ENCODE assay signal across 13 mouse cellular contexts in the genomic region with DNA sequence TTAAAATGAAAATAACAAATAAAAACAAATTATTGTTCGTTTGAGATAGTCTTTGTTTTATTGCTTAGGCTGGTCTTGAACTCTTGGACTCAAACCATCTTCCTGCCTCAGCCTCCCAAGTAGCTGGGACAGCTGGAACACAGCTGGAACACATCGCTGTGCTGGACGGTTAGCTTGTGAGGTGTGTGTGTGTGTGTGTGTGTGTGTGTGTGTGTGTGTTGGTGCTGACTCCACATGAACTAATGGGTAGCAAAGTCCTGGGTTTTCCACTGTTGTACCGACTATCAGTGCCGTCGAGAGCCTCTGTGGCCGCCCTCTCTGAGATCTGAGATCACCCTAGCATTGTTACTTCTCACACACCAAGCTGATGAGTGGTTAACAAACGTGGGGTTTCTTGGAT. TPM values are rescaled to one million over a fixed set of nuclear protein-coding genes. Genes with fewer than 3 reads are reported as not detected.
"Had no signal": no experiment of that assay in that cellular context is flagged by ENCODE, and none has a peak within 500 bp of the region (broad histone marks: within the 10 kb centered on the region; RNA-seq: fewer than 3 reads in every experiment).

No protein-coding gene starts in this region.

- H3K4me3 ChIP-seq: layer of hippocampus, adult 2 months; limb, embryonic 13.5 days; liver, embryonic 15.5 days; lung, embryonic 15.5 days; myocyte; neural tube, embryonic 15.5 days had no signal

- H3K36me3 ChIP-seq: limb, embryonic 13.5 days; liver, embryonic 15.5 days; lung, embryonic 15.5 days; neural tube, embryonic 15.5 days had no signal

- H3K9me3 ChIP-seq: limb, embryonic 13.5 days; liver, embryonic 15.5 days; lung, embryonic 15.5 days; neural tube, embryonic 15.5 days had no signal

- H3K27ac ChIP-seq: kidney, postnatal 0 days; layer of hippocampus, adult 2 months; limb, embryonic 13.5 days; liver, embryonic 15.5 days; lung, embryonic 15.5 days; neural tube, embryonic 15.5 days had no signal

- H3K4me2 ChIP-seq: limb, embryonic 13.5 days; liver, embryonic 11.5 days; liver, embryonic 15.5 days; lung, embryonic 15.5 days; neural tube, embryonic 15.5 days had no signal

- H3K27me3 ChIP-seq: limb, embryonic 13.5 days; liver, embryonic 15.5 days; lung, embryonic 15.5 days; neural tube, embryonic 15.5 days had no signal

- H3K9ac ChIP-seq: limb, embryonic 13.5 days; liver, embryonic 15.5 days; lung, embryonic 15.5 days; neural tube, embryonic 15.5 days had no signal

- DNase-seq: kidney, postnatal 4 days; midbrain, embryonic 14.5 days; right cerebral cortex, adult 18-20 months; right cerebral cortex, postnatal 25 days; thymus, postnatal 36 days had no signal

RNA-seq across cellular contexts. Expression of a gene that starts 38.5 kb away (rescaled TPM):
- polyA plus RNA-seq: myocyte had no signal
